Mouse (Mus musculus) brain, embryonic 14.5 days (tissue): ENCODE results near the gene Brd7. TPM values are rescaled to one million over a fixed set of nuclear protein-coding genes. Genes with fewer than 3 reads are reported as not detected.

Experiments
- DNase-seq: peaks from one replicate; pipeline ENCODE4 v3.0.0-alpha.2; 2011; ENCODE audit warnings: low read depth
- CTCF ChIP-seq: fragments of 200-500 bp; IDR thresholded peaks from 2 replicates; pipeline ENCODE4 v1.5.1; 2012; ENCODE audit warnings: inconsistent platforms, mild to moderate bottlenecking, moderate library complexity, borderline replicate concordance; ENCODE audit not compliant: insufficient read depth, insufficient read length; ENCODE audit errors: extremely low read depth
- POLR2A ChIP-seq: fragments of 200-500 bp; IDR thresholded peaks from 2 replicates; pipeline ENCODE4 v1.6.1; 2012; ENCODE audit warnings: mild to moderate bottlenecking, inconsistent platforms, borderline replicate concordance; ENCODE audit not compliant: poor library complexity, insufficient read depth, insufficient read length, severe bottlenecking; ENCODE audit errors: extremely low read depth
- polyA plus RNA-seq: library from polyadenylated mRNA; depleted of rRNA; stranded (reverse); fragments of >200 nt; gene quantifications from 2 replicates; pipeline ENCODE4 v1.2.3, GENCODE M21; 2012

The Brd7 gene
- polyA plus RNA-seq, 1 experiment: 69.2 TPM

- no peak for TF ChIP-seq CTCF
- no peak for TF ChIP-seq POLR2A
Observed at GRCm38 (mm10) chr8:88316139-88316931, 45.7 kb downstream of the Brd7 start.

GRCm38 (mm10) chr8:88315302-88315701 lies 46.7 kb downstream of the Brd7 start:
- TF ChIP-seq POLR2A: no peak
- TF ChIP-seq CTCF: no peak
- DNase-seq: no peak

More at GRCm38 (mm10) chr8:88316139-88316931, 45.7 kb downstream of the Brd7 start:
- peak; percentile 88 for DNase-seq

- DNase-seq: no peak
Observed at GRCm38 (mm10) chr8:88313991-88314390, 48.0 kb downstream of the Brd7 start.

GRCm38 (mm10) chr8:88312966-88313365 lies 49.0 kb downstream of the Brd7 start:
- no peak for TF ChIP-seq POLR2A
- no peak for TF ChIP-seq CTCF
- no peak for DNase-seq

More at GRCm38 (mm10) chr8:88313991-88314390, 48.0 kb downstream of the Brd7 start:
- TF ChIP-seq CTCF (no peak), POLR2A (no peak)

GRCm38 (mm10) chr8:88310286-88310685 lies 51.7 kb downstream of the Brd7 start:
- DNase-seq: no peak
- TF ChIP-seq POLR2A (no peak), CTCF (no peak)

- no peak for DNase-seq
- no peak for TF ChIP-seq CTCF
- no peak for TF ChIP-seq POLR2A
Observed at GRCm38 (mm10) chr8:88309881-88310280, 52.1 kb downstream of the Brd7 start.

GRCm38 (mm10) chr8:88309274-88309873 lies 52.6 kb downstream of the Brd7 start:
- TF ChIP-seq POLR2A: no peak
- TF ChIP-seq CTCF: no peak
- DNase-seq: no peak

- no peak for DNase-seq
Observed at GRCm38 (mm10) chr8:88307736-88308135, 54.3 kb downstream of the Brd7 start.

GRCm38 (mm10) chr8:88306511-88306910 lies 55.5 kb downstream of the Brd7 start:
- DNase-seq: no peak
- TF ChIP-seq CTCF (peak; percentile 27; the same call in 1 of the 2 replicates), POLR2A (no peak)

More at GRCm38 (mm10) chr8:88307736-88308135, 54.3 kb downstream of the Brd7 start:
- TF ChIP-seq POLR2A (no peak), CTCF (no peak)

- no peak for DNase-seq
- TF ChIP-seq POLR2A (no peak), CTCF (no peak)
Observed at GRCm38 (mm10) chr8:88305814-88306213, 56.2 kb downstream of the Brd7 start.

GRCm38 (mm10) chr8:88301589-88302437 lies 60.2 kb downstream of the Brd7 start:
- no peak for TF ChIP-seq CTCF
- TF ChIP-seq POLR2A: no peak
- DNase-seq: peak; percentile 43

GRCm38 (mm10) chr8:88299907-88300603 lies 61.9 kb downstream of the Brd7 start:
- TF ChIP-seq POLR2A (no peak), CTCF (no peak)
- DNase-seq: no peak
